Mouse (Mus musculus): Measurements from ENCODE around the gene Nr2e1. TPM values are rescaled to one million over a fixed set of nuclear protein-coding genes. Genes with fewer than 3 reads are reported as not detected.

Nr2e1 gene
- polyA plus RNA-seq, 1 experiment = not detected

DNA sequence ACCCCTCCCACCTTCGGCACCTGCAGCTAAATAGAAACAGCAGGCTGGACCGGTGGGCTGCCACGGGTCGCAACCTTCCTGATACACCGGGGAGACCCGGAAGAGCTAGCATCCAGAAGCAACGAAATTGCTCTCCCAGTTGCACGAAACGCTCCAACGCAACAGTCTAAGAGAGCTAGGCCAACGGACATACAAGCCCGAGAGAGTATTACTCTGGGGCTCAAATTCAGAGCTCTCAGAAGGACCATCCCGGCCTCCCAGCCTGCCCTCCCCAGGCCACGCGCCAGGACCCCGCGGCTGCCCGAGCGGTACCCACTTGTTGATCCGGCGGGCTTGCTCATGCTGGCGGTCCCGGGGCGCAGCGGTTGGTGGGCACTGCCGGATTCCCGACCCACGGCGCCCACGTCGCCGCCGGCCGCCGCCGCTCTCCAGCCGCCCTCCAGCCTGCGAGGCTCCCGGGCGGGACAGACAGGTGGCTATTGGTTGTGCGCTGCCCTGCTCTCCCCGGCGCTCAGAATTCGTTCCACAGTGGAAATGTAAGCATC lies 794 bp downstream of the Nr2e1 start:
- Histone ChIP-seq H3K4me1 (replicated peaks; ENCODE audit: control insufficient read depth, insufficient read depth, low read length) (no peaks in the 10 kb centered on the region), H3K27me3 (ENCODE audit: control insufficient read depth, insufficient read depth, low read length) (peaks cover 32% of the 10 kb centered on the region), H3K4me3 (ENCODE audit: control insufficient read depth, insufficient read depth, low read length) (no peak overlapping the region), H3K36me3 (ENCODE audit: control insufficient read depth, insufficient read depth, low read length) (no peaks in the 10 kb centered on the region), H3K27ac (ENCODE audit: control insufficient read depth, insufficient read depth, low read length) (no peak overlapping the region)
- whole genome bisulfite sequencing = 4% methylated on average over 44 of the region's 44 CpGs
- TF ChIP-seq POLR2A (IDR thresholded peaks at IDR 0.05; ENCODE audit: control insufficient read depth, extremely low read depth, insufficient read depth, low read length, poor library complexity) (no peak), CTCF (IDR thresholded peaks at IDR 0.05; ENCODE audit: borderline replicate concordance, control insufficient read depth, extremely low read depth, insufficient read depth, low read length, poor library complexity) (no peak)
- no peak for DNase-seq

DNA sequence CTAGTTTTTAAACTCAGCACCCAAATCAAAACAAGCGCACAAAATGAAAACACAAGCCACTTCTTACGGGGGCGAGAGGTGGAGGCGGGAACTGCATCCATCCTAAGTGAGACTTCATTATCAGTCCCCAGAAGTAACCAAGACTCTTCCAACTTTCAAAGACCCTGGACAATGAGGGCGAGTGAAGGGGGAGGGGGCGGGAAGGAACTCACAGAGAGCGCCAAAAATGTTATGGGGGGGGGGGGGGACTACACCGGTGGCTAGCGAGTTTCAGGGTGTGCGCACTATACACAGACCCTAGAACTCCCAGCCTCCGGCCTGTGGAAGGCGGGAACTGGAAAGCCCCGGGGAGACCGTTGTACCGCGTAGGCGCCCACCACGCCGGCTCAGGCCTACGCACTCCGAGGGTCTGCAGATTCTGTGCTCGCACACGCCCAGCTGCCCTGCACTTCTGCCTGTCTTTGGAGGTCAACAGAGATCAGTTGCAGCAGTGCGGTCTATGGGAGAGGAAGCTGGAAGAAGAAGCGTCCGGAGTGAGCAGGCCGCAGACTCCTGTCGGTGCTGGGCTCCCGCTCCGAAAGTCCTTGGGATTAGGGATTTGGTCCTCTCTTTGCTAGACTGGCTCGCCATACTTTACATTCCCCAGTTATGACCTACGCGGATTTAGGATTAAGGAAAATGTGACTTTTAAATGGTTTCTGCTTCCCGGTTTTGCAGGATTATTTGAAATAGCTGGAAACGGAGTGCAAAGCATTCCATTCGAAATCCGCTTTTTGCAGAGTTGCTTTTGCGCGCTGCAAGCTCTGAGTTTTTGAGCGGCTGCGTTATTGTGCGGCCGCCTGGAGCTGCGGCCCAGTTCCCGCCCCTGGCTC lies 1.5 kb downstream of the Nr2e1 start:
- Histone ChIP-seq H3K36me3 (ENCODE audit: control insufficient read depth, insufficient read depth, low read length) (no peaks in the 10 kb centered on the region), H3K27ac (ENCODE audit: control insufficient read depth, insufficient read depth, low read length) (no peak overlapping the region), H3K4me1 (replicated peaks; ENCODE audit: control insufficient read depth, insufficient read depth, low read length) (no peaks in the 10 kb centered on the region), H3K4me3 (ENCODE audit: control insufficient read depth, insufficient read depth, low read length) (no peak overlapping the region), H3K27me3 (ENCODE audit: control insufficient read depth, insufficient read depth, low read length) (peaks cover 32% of the 10 kb centered on the region)
- no peak for DNase-seq
- no peak for TF ChIP-seq POLR2A (IDR thresholded peaks at IDR 0.05; ENCODE audit: control insufficient read depth, extremely low read depth, insufficient read depth, low read length, poor library complexity)
- TF ChIP-seq CTCF (IDR thresholded peaks at IDR 0.05; ENCODE audit: borderline replicate concordance, control insufficient read depth, extremely low read depth, insufficient read depth, low read length, poor library complexity) = no peak
- 7% methylated on average over 45 of the region's 45 CpGs for WGBS

DNA sequence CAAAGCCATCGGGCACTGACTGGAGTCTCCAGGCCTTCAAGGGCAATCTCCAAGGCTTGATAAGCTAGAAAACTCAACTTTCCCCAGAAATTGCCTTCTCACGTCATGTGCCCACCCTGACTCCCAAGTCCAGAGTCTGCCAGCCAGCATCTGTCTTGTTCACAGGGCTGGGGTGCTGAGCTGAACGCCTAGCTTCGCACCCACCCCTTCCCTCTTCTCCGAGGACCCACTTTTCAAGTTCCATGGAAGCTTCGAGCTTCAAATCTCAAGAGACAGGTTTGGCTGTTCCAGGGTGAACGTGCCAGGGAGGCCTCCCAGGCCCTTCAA lies 2.5 kb downstream of the Nr2e1 start:
- WGBS = 16% methylated on average over 7 of the region's 7 CpGs
- peaks cover 29% of the 10 kb centered on the region for H3K27me3 ChIP-seq (ENCODE audit: control insufficient read depth, insufficient read depth, low read length)
- TF ChIP-seq CTCF (IDR thresholded peaks at IDR 0.05; ENCODE audit: borderline replicate concordance, control insufficient read depth, extremely low read depth, insufficient read depth, low read length, poor library complexity) (no peak), POLR2A (IDR thresholded peaks at IDR 0.05; ENCODE audit: control insufficient read depth, extremely low read depth, insufficient read depth, low read length, poor library complexity) (no peak)

GRCm38 (mm10) chr10:42580131-42580950 lies 3.1 kb downstream of the Nr2e1 start:
- 8% methylated on average over 29 of the region's 29 CpGs for WGBS
- H3K4me3 ChIP-seq (ENCODE audit: control insufficient read depth, insufficient read depth, low read length) = no peak overlapping the region
- TF ChIP-seq CTCF (IDR thresholded peaks at IDR 0.05; ENCODE audit: borderline replicate concordance, control insufficient read depth, extremely low read depth, insufficient read depth, low read length, poor library complexity) (no peak), POLR2A (IDR thresholded peaks at IDR 0.05; ENCODE audit: control insufficient read depth, extremely low read depth, insufficient read depth, low read length, poor library complexity) (no peak)
- H3K27me3 ChIP-seq (ENCODE audit: control insufficient read depth, insufficient read depth, low read length) = peaks cover 29% of the 10 kb centered on the region
- H3K27ac ChIP-seq (ENCODE audit: control insufficient read depth, insufficient read depth, low read length) = no peak overlapping the region
- DNase-seq = no peak
- H3K36me3 ChIP-seq (ENCODE audit: control insufficient read depth, insufficient read depth, low read length) = no peaks in the 10 kb centered on the region
- H3K4me1 ChIP-seq (replicated peaks; ENCODE audit: control insufficient read depth, insufficient read depth, low read length) = no peaks in the 10 kb centered on the region

More for the DNA sequence above, 2.5 kb downstream of the Nr2e1 start:
- no peak overlapping the region for H3K27ac ChIP-seq (ENCODE audit: control insufficient read depth, insufficient read depth, low read length)
- no peaks in the 10 kb centered on the region for H3K4me1 ChIP-seq (replicated peaks; ENCODE audit: control insufficient read depth, insufficient read depth, low read length)
- DNase-seq = no peak
- no peaks in the 10 kb centered on the region for H3K36me3 ChIP-seq (ENCODE audit: control insufficient read depth, insufficient read depth, low read length)
- H3K4me3 ChIP-seq (ENCODE audit: control insufficient read depth, insufficient read depth, low read length) = no peak overlapping the region

- no peak for DNase-seq
- no peak for TF ChIP-seq CTCF (IDR thresholded peaks at IDR 0.05; ENCODE audit: borderline replicate concordance, control insufficient read depth, extremely low read depth, insufficient read depth, low read length, poor library complexity)
- no peak for TF ChIP-seq POLR2A (IDR thresholded peaks at IDR 0.05; ENCODE audit: control insufficient read depth, extremely low read depth, insufficient read depth, low read length, poor library complexity)
- Histone ChIP-seq H3K27me3 (ENCODE audit: control insufficient read depth, insufficient read depth, low read length) (peaks cover 29% of the 10 kb centered on the region), H3K36me3 (ENCODE audit: control insufficient read depth, insufficient read depth, low read length) (no peaks in the 10 kb centered on the region), H3K4me1 (replicated peaks; ENCODE audit: control insufficient read depth, insufficient read depth, low read length) (no peaks in the 10 kb centered on the region), H3K27ac (ENCODE audit: control insufficient read depth, insufficient read depth, low read length) (no peak overlapping the region), H3K4me3 (ENCODE audit: control insufficient read depth, insufficient read depth, low read length) (no peak overlapping the region)
- 3% methylated on average over 40 of the region's 41 CpGs for WGBS
Measured at GRCm38 (mm10) chr10:42579475-42580130, 3.8 kb downstream of the Nr2e1 start.

Measured in thymus, adult 2 months (tissue).